Mouse (Mus musculus) midbrain, embryonic 13.5 days (tissue): ENCODE results near the gene Def8. TPM values are rescaled to one million over a fixed set of nuclear protein-coding genes. Genes with fewer than 3 reads are reported as not detected.
"Not testable (repeated sequence)": the region's sequence is repeated elsewhere in the genome, so short reads cannot be mapped to it uniquely, and the experiment has no call there.

Source experiments
- ATAC-seq: fragments of 200-750 bp; cut with Nextera tagmentation; 2 replicates; pipeline ENCODE4 v1.8.0; 2017; ENCODE audit warnings: mild to moderate bottlenecking, moderate TSS enrichment, moderate library complexity
- H3K27ac ChIP-seq: fragments of 300-500 bp; sonication (generic); 2 replicates; pipeline ENCODE4 v1.5.1; 2015; ENCODE audit warnings: inconsistent platforms, mild to moderate bottlenecking, moderate library complexity
- H3K27me3 ChIP-seq: fragments of 300-500 bp; sonication (generic); 2 replicates; pipeline ENCODE4 v1.6.1; 2015; ENCODE audit warnings: mild to moderate bottlenecking, inconsistent platforms
- H3K36me3 ChIP-seq: fragments of 300-500 bp; sonication (generic); 2 replicates; pipeline ENCODE4 v1.6.1; 2015; ENCODE audit warnings: mild to moderate bottlenecking, inconsistent platforms
- H3K4me1 ChIP-seq: fragments of 300-500 bp; sonication (generic); replicated peaks from 2 replicates; pipeline ENCODE4 v1.6.1; 2015; ENCODE audit warnings: inconsistent platforms
- H3K4me2 ChIP-seq: fragments of 300-500 bp; sonication (generic); replicated peaks from 2 replicates; pipeline ENCODE4 v1.6.1; 2015; ENCODE audit warnings: moderate library complexity, mild to moderate bottlenecking, inconsistent platforms
- H3K4me3 ChIP-seq: fragments of 300-500 bp; sonication (generic); replicated peaks from 2 replicates; pipeline ENCODE4 v1.5.1; 2015; ENCODE audit warnings: mild to moderate bottlenecking, inconsistent platforms
- H3K9ac ChIP-seq: fragments of 300-500 bp; sonication (generic); replicated peaks from 2 replicates; pipeline ENCODE4 v1.6.1; 2015; ENCODE audit warnings: mild to moderate bottlenecking, inconsistent platforms
- H3K9me3 ChIP-seq: fragments of 300-500 bp; sonication (generic); 2 replicates; pipeline ENCODE4 v1.6.1; 2016; ENCODE audit warnings: mild to moderate bottlenecking, inconsistent platforms
- WGBS: fragments of 180-500 bp; shearing (Covaris S2); methylation state at CpG from one replicate; pipeline ENCODE4 v1.1.7; 2015; 5-methylcytosine and 5-hydroxymethylcytosine counted together
- polyA plus RNA-seq: library from polyadenylated mRNA; unstranded; fragments of >200 nt; fragmentation: Nextera tagmentation; extraction: Ambion mirVana; gene quantifications from 2 replicates; pipeline ENCODE4 v1.2.1, GENCODE M21; 2015

Gene Def8
- polyA plus RNA-seq, 1 experiment from 2014 or later = 41.7 TPM

- no peaks in the 10 kb centered on the region for H3K9me3 ChIP-seq
- peaks cover 11% of the 10 kb centered on the region for H3K36me3 ChIP-seq
- no peaks in the 10 kb centered on the region for H3K27me3 ChIP-seq
- H3K4me1 ChIP-seq = peaks cover 10% of the 10 kb centered on the region
- 86% methylated on average over 6 of the region's 6 CpGs for WGBS
- no peak overlapping the region for H3K27ac ChIP-seq
- ATAC-seq = no peak
- 0 out of 2 replicates have a peak overlapping the region, but pooled peaks have one; percentile 81 for H3K9ac ChIP-seq
- H3K4me2 ChIP-seq = peak overlapping the region; percentile 65
- peak overlapping the region; percentile 64 for H3K4me3 ChIP-seq
These were observed 20.8 kb downstream of the Def8 start for GRCm38 (mm10) chr8:123444131-123444530.

- peaks cover 25% of the 10 kb centered on the region for H3K36me3 ChIP-seq
- H3K4me3 ChIP-seq = no peak overlapping the region
- H3K9me3 ChIP-seq = no peaks in the 10 kb centered on the region
- no peak for ATAC-seq
- no peaks in the 10 kb centered on the region for H3K27me3 ChIP-seq
- no peak overlapping the region for H3K27ac ChIP-seq
- H3K4me2 ChIP-seq = no peak overlapping the region
- peaks cover 10% of the 10 kb centered on the region for H3K4me1 ChIP-seq
- H3K9ac ChIP-seq = no peak overlapping the region
- 88% methylated on average over 10 of the region's 10 CpGs for WGBS
These were observed 22.7 kb downstream of the Def8 start for GRCm38 (mm10) chr8:123445981-123446380.

- Histone ChIP-seq H3K4me3 (no peak overlapping the region), H3K9me3 (no peaks in the 10 kb centered on the region), H3K4me2 (no peak overlapping the region), H3K27me3 (no peaks in the 10 kb centered on the region), H3K4me1 (peaks cover 10% of the 10 kb centered on the region), H3K27ac (no peak overlapping the region), H3K36me3 (peaks cover 33% of the 10 kb centered on the region), H3K9ac (no peak overlapping the region)
- WGBS = 92% methylated on average over 6 of the region's 6 CpGs
- no peak for ATAC-seq
These were observed 23.5 kb downstream of the Def8 start for GRCm38 (mm10) chr8:123446799-123447198.

DNA sequence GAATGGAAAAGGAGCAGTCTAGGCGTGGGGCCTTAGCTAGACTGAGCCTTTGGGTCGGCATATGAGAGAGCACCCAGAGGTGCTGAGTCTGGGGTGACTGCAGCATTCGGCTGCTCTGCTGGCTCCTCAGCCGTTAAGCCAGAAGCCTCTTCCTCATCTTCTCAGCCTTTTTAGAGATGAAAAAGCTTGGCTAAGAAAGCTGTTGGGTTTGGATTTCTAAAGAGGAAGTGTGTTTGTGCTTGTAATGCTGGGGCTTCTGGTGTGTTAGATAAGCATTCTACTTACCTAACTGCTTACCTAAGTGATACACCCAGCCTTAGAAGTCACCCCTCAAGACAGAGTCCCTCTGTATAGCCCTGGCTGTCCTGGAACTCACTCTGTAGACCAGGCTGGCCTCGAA lies 27.5 kb downstream of the Def8 start:
- H3K9me3 ChIP-seq = no peaks in the 10 kb centered on the region
- no peak overlapping the region for H3K4me2 ChIP-seq
- no peak overlapping the region for H3K4me3 ChIP-seq
- no peaks in the 10 kb centered on the region for H3K4me1 ChIP-seq
- 92% methylated on average over 5 of the region's 5 CpGs for WGBS
- no peak overlapping the region for H3K27ac ChIP-seq
- no peaks in the 10 kb centered on the region for H3K27me3 ChIP-seq
- H3K36me3 ChIP-seq = peaks cover 68% of the 10 kb centered on the region
- H3K9ac ChIP-seq = no peak overlapping the region
- no peak for ATAC-seq

- not testable (repeated sequence) for H3K4me3 ChIP-seq, H3K4me1 ChIP-seq, H3K9ac ChIP-seq, ATAC-seq, H3K27me3 ChIP-seq, H3K27ac ChIP-seq, H3K4me2 ChIP-seq, H3K9me3 ChIP-seq
- WGBS = 93% methylated on average over 12 of the region's 12 CpGs
- peaks cover 78% of the 10 kb centered on the region for H3K36me3 ChIP-seq
These were observed 28.4 kb downstream of the Def8 start for GRCm38 (mm10) chr8:123451747-123452146.

DNA sequence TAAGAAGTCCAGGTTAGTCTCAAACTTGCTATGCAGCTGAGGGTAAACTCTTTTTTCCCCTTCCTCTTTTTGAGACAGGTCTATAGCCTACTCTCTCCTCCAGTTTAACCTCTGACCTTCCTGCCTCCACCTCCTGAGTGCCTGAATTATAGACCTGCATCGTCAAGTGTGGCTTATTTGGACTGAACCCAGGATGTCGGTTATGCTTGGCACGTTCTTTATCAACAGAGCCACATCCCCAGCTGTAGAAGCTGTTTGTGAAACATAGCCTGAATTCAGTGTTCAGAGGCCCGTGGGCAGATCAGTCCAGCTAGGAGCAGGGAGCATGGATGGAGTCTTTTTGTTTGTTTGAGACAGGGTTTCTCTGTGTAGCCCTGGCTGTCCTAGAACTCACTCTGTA lies 28.8 kb downstream of the Def8 start:
- H3K4me3 ChIP-seq = no peak overlapping the region
- no peak overlapping the region for H3K4me2 ChIP-seq
- peaks cover 80% of the 10 kb centered on the region for H3K36me3 ChIP-seq
- H3K9ac ChIP-seq = no peak overlapping the region
- no peaks in the 10 kb centered on the region for H3K9me3 ChIP-seq
- H3K27ac ChIP-seq = no peak overlapping the region
- no peaks in the 10 kb centered on the region for H3K27me3 ChIP-seq
- WGBS = 87% methylated on average over 4 of the region's 4 CpGs
- no peak for ATAC-seq
- H3K4me1 ChIP-seq = no peaks in the 10 kb centered on the region

- Histone ChIP-seq H3K27me3 (no peaks in the 10 kb centered on the region), H3K4me2 (no peak overlapping the region), H3K9ac (no peak overlapping the region), H3K9me3 (no peaks in the 10 kb centered on the region), H3K4me3 (no peak overlapping the region), H3K36me3 (peaks cover 87% of the 10 kb centered on the region), H3K4me1 (no peaks in the 10 kb centered on the region), H3K27ac (no peak overlapping the region)
- WGBS = 86% methylated on average over 7 of the region's 7 CpGs
- ATAC-seq = no peak
These were observed 30.0 kb downstream of the Def8 start for GRCm38 (mm10) chr8:123453291-123453690.

- ATAC-seq = no peak
- no peaks in the 10 kb centered on the region for H3K4me1 ChIP-seq
- no peak overlapping the region for H3K9ac ChIP-seq
- no peak overlapping the region for H3K27ac ChIP-seq
- H3K36me3 ChIP-seq = peaks cover 88% of the 10 kb centered on the region
- H3K4me3 ChIP-seq = no peak overlapping the region
- WGBS = 83% methylated on average over 5 of the region's 5 CpGs
- H3K4me2 ChIP-seq = no peak overlapping the region
- no peaks in the 10 kb centered on the region for H3K9me3 ChIP-seq
- H3K27me3 ChIP-seq = no peaks in the 10 kb centered on the region
These were observed 30.6 kb downstream of the Def8 start for GRCm38 (mm10) chr8:123453951-123454350.

GRCm38 (mm10) chr8:123454559-123454958 lies 31.2 kb downstream of the Def8 start:
- Histone ChIP-seq H3K9ac (no peak overlapping the region), H3K9me3 (no peaks in the 10 kb centered on the region), H3K4me2 (no peak overlapping the region), H3K4me1 (no peaks in the 10 kb centered on the region), H3K27me3 (no peaks in the 10 kb centered on the region), H3K4me3 (no peak overlapping the region), H3K27ac (no peak overlapping the region), H3K36me3 (peaks cover 88% of the 10 kb centered on the region)
- 94% methylated on average over 6 of the region's 6 CpGs for WGBS
- no peak for ATAC-seq

DNA sequence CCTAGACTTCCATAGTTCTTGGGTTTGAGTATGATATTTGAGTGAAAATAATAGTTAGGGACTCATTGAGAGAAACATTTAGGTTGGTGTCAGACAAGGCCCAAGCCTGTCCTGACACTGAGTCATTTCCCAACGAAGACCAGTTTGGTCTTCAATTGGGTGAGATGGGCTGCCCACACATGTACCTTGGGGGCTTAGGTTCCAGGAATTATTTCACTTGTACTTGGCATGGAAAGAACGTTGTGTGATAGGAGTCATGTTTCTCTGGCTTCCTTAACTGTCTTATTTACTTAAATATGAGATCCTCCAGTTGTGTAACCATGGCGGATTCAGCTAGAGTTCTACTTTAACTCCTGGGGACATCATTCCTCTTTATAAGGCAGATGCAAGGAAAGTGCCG lies 40.3 kb downstream of the Def8 start:
- ATAC-seq = no peak
- Histone ChIP-seq H3K4me3 (no peak overlapping the region), H3K27ac (no peak overlapping the region), H3K4me2 (no peak overlapping the region), H3K9me3 (no peaks in the 10 kb centered on the region), H3K36me3 (peaks cover 56% of the 10 kb centered on the region), H3K4me1 (no peaks in the 10 kb centered on the region), H3K27me3 (no peaks in the 10 kb centered on the region), H3K9ac (no peak overlapping the region)
- WGBS = 89% methylated on average over 4 of the region's 4 CpGs

DNA sequence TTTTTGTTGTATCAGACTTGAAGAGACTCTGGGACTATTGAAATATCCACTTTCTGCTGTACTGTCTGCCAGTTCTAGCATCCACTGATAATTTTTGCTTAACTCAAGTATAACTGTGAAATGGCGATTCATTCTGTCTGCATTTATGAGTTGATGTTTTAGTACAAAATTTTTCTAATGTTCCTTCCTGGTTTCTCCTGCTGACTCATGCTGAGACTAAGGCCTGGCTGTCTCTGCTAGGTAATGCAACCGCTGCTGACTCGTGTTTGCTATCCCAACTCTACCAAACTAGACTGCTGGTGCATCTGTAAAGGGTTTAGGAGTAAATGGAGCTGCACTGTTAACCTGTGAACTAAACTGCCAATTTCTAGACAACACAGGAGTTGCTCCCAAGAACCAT lies 44.1 kb downstream of the Def8 start:
- Histone ChIP-seq H3K9ac (no peak overlapping the region), H3K4me1 (no peaks in the 10 kb centered on the region), H3K27ac (no peak overlapping the region), H3K4me3 (no peak overlapping the region), H3K27me3 (no peaks in the 10 kb centered on the region), H3K9me3 (no peaks in the 10 kb centered on the region), H3K4me2 (no peak overlapping the region), H3K36me3 (peaks cover 19% of the 10 kb centered on the region)
- 79% methylated on average over 3 of the region's 3 CpGs for WGBS
- ATAC-seq = no peak

- H3K4me3 ChIP-seq, H3K9me3 ChIP-seq, H3K36me3 ChIP-seq, H3K9ac ChIP-seq, H3K4me2 ChIP-seq, H3K27ac ChIP-seq, ATAC-seq, H3K4me1 ChIP-seq, H3K27me3 ChIP-seq: not testable (repeated sequence)
- 81% methylated on average over 6 of the region's 6 CpGs for WGBS
These were observed 49.7 kb downstream of the Def8 start for GRCm38 (mm10) chr8:123472991-123473390.

DNA sequence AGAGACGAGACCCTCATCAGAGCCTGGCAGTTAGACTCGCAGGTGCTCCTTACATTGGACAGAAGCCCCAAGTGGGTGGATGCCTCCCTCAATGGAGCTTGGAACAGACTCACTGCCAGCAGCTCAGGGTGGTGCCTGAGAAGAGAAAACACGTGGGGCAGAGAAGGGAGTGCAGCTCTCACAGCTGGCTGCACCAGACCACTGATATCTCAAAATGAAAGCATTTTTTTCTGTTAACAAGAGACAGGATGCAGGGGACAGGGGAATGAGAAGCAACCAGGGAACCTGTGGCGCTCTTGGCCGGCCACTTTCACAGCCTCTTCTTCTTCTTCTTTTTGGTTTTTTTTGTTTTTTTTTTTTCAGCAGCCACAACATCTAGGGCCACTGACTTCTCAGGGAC lies 51.2 kb downstream of the Def8 start:
- H3K4me1 ChIP-seq = peaks cover 18% of the 10 kb centered on the region
- not testable (repeated sequence) for H3K4me2 ChIP-seq, H3K9me3 ChIP-seq, H3K4me3 ChIP-seq, ATAC-seq, H3K9ac ChIP-seq, H3K27me3 ChIP-seq, H3K27ac ChIP-seq, H3K36me3 ChIP-seq
- 69% methylated on average over 5 of the region's 5 CpGs for WGBS
